Mouse (Mus musculus): ENCODE data around the gene Cars2. TPM values are rescaled to one million over a fixed set of nuclear protein-coding genes. Genes with fewer than 3 reads are reported as not detected.

Gene Cars2
- total and polyA plus RNA-seq, 3 experiments, result 62.8 to 63.8 TPM; not detected in 1

- no peaks in the 10 kb centered on the region; a peak in 1 of 4 replicates for H3K27me3 ChIP-seq (ENCODE audit: control insufficient read depth in 1 of 2, insufficient read depth in 2 of 2, low read length in 2 of 2)
- H3K9me3 ChIP-seq (replicated peaks; ENCODE audit: insufficient read depth, low read length), result no peaks in the 10 kb centered on the region
- DNase-seq (ENCODE audit: low read depth, low spot score), result no peak
- no peaks in the 10 kb centered on the region for H3K79me2 ChIP-seq (ENCODE audit: control insufficient read depth, insufficient read depth, low read length, poor library complexity)
- no peaks in the 10 kb centered on the region for H3K36me3 ChIP-seq (ENCODE audit: control insufficient read depth in 1 of 2, insufficient read depth in 2 of 2, low read length in 2 of 2)
- H3K27ac ChIP-seq (ENCODE audit: control insufficient read depth, low read depth, low read length), result no peak overlapping the region
- no peak for TF ChIP-seq HCFC1 (IDR thresholded peaks at IDR 0.05; ENCODE audit: low read depth, low read length)
- no peak for TF ChIP-seq NELFE (IDR thresholded peaks at IDR 0.05; ENCODE audit: low read depth, low read length)
- no peak for TF ChIP-seq E2F4 (IDR thresholded peaks at IDR 0.05; ENCODE audit: borderline replicate concordance, low read depth, low read length)
- no peak for TF ChIP-seq UBTF (IDR thresholded peaks at IDR 0.05; ENCODE audit: borderline replicate concordance, insufficient read depth, low read depth, low read length)
- no peak for TF ChIP-seq GABPA (IDR thresholded peaks at IDR 0.05; ENCODE audit: low read depth, low read length)
- no peak for TF ChIP-seq CTCF (IDR thresholded peaks at IDR 0.05 in 2 of 3, conservative IDR thresholded peaks at IDR 0.05 in 1 of 3; ENCODE audit: control insufficient read depth in 1 of 3, insufficient read depth in 1 of 3, low read depth in 2 of 3, low read length in 3 of 3, poor library complexity in 1 of 3, severe bottlenecking in 1 of 3)
- no peak for TF ChIP-seq ZKSCAN1 (IDR thresholded peaks at IDR 0.05; ENCODE audit: low read depth, low read length)
- TF ChIP-seq USF2 (IDR thresholded peaks at IDR 0.05; ENCODE audit: borderline replicate concordance in 1 of 2, insufficient read depth in 1 of 2, low read depth in 1 of 2, low read length in 2 of 2), result no peak
- no peak for TF ChIP-seq RAD21 (IDR thresholded peaks at IDR 0.05; ENCODE audit: low read depth, low read length)
- no peak for TF ChIP-seq MYB (IDR thresholded peaks at IDR 0.05; ENCODE audit: low read depth, low read length)
- no peak for TF ChIP-seq POLR2A (IDR thresholded peaks at IDR 0.05; ENCODE audit: control insufficient read depth in 1 of 2, insufficient read depth in 1 of 2, low read depth in 1 of 2, low read length in 2 of 2, poor library complexity in 1 of 2)
- TF ChIP-seq EP300 (IDR thresholded peaks at IDR 0.05; ENCODE audit: low read depth in 1 of 2, low read length in 2 of 2), result no peak
- no peak for TF ChIP-seq TAL1 (IDR thresholded peaks at IDR 0.05; ENCODE audit: low read length)
- TF ChIP-seq POLR2AphosphoS2 (IDR thresholded peaks at IDR 0.05; ENCODE audit: low read length), result no peak
- no peak for TF ChIP-seq MEF2A (IDR thresholded peaks at IDR 0.05; ENCODE audit: extremely low read depth, insufficient replicate concordance, low read depth, low read length, poor library complexity, severe bottlenecking)
- no peak for TF ChIP-seq CHD1 (IDR thresholded peaks at IDR 0.05; ENCODE audit: low read depth, low read length)
- no peak overlapping the region for H3K9ac ChIP-seq (ENCODE audit: control insufficient read depth, low read depth, low read length, poor library complexity, severe bottlenecking)
- H3K4me3 ChIP-seq (ENCODE audit: control insufficient read depth in 1 of 2, insufficient read depth in 1 of 2, low read depth in 2 of 2, low read length in 2 of 2), result no peak overlapping the region
- no peaks in the 10 kb centered on the region for H3K4me1 ChIP-seq (ENCODE audit: control insufficient read depth in 1 of 2, insufficient read depth in 2 of 2, low read length in 2 of 2)
Measured at GRCm38 (mm10) chr8:11575604-11576384, 25.2 kb upstream of the Cars2 start.

DNA sequence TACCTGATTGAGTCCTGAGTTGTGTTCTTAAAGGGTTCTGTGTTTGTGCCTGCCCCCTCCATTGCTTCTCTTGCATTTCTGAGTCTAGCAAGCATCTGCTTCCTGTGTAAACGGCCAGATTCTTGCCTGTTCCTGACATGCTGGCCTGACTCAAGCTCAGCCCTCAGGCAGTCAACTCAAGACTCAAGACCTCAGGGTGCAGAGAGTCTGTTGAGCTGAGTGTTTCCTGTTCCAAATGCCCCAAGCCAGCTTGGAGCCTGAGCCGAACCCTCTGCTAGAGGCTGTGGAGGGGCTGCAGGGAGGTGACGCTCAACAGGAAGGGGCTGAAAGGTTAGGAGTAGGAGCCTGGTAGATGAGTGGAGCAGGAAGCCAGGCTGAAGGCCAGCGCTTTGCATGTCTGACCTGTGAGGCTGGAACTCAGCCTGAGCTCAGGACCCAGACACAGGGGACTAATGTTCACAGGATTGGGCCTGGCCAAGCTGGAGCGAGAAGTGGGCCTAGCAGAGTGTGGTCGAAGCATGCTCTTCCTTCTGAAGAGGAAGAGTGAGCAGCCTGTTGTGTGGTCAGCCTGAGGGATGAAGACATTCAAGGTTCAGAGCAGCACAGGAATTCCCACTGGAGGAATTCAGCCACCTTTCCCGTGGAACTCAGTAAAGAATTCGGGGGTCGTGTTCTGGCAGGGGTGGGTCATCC is 24.5 kb upstream of the Cars2 start:
- Histone ChIP-seq H3K9me3 (replicated peaks; ENCODE audit: insufficient read depth, low read length) (no peaks in the 10 kb centered on the region), H3K27me3 (ENCODE audit: control insufficient read depth in 1 of 2, insufficient read depth in 2 of 2, low read length in 2 of 2) (no peaks in the 10 kb centered on the region; a peak in 1 of 4 replicates), H3K4me3 (ENCODE audit: control insufficient read depth in 1 of 2, insufficient read depth in 1 of 2, low read depth in 2 of 2, low read length in 2 of 2) (no peak overlapping the region), H3K79me2 (ENCODE audit: control insufficient read depth, insufficient read depth, low read length, poor library complexity) (no peaks in the 10 kb centered on the region), H3K36me3 (ENCODE audit: control insufficient read depth in 1 of 2, insufficient read depth in 2 of 2, low read length in 2 of 2) (no peaks in the 10 kb centered on the region), H3K27ac (ENCODE audit: control insufficient read depth, low read depth, low read length) (no peak overlapping the region), H3K4me1 (ENCODE audit: control insufficient read depth in 1 of 2, insufficient read depth in 2 of 2, low read length in 2 of 2) (no peaks in the 10 kb centered on the region), H3K9ac (ENCODE audit: control insufficient read depth, low read depth, low read length, poor library complexity, severe bottlenecking) (no peak overlapping the region)
- DNase-seq (ENCODE audit: low read depth, low spot score), result no peak
- TF ChIP-seq TBP (IDR thresholded peaks at IDR 0.05; ENCODE audit: low read depth, low read length), result no peak

Data from MEL (cell line).